Mouse (Mus musculus) MEL (cell line): Measurements from ENCODE around the gene Tes.

Experiments used
- BHLHE40 ChIP-seq: IDR thresholded peaks from 2 replicates; pipeline ENCODE4 v1.6.1; 2012; ENCODE audit warnings: low read depth, mild to moderate bottlenecking, inconsistent platforms, low read length, improper control_type of control experiment, borderline replicate concordance
- CHD2 ChIP-seq: IDR thresholded peaks from 2 replicates; pipeline ENCODE4 v1.6.1; 2011; ENCODE audit warnings: low read length, improper control_type of control experiment
- CTCF ChIP-seq, 3 experiments: IDR thresholded peaks in 2 of 3; conservative IDR thresholded peaks in 1 of 3; 2 replicates each; pipeline ENCODE4 v1.5.1; 2011 to 2012; ENCODE audit warnings: low read length in 3 of 3, low read depth in 2 of 3, mild to moderate bottlenecking in 2 of 3, improper control_type of control experiment in 1 of 3, inconsistent platforms in 1 of 3, mixed read lengths in 1 of 3, moderate library complexity in 1 of 3; ENCODE audit not compliant: control insufficient read depth in 1 of 3, insufficient read depth in 1 of 3, poor library complexity in 1 of 3, severe bottlenecking in 1 of 3
- ELF1 ChIP-seq: IDR thresholded peaks from 2 replicates; pipeline ENCODE4 v1.6.1; 2014; ENCODE audit warnings: low read depth, mild to moderate bottlenecking, inconsistent platforms, low read length, improper control_type of control experiment, moderate library complexity
- EP300 ChIP-seq, 2 experiments: IDR thresholded peaks; 2 replicates each; pipeline ENCODE4 v1.6.1; 2011; ENCODE audit warnings: improper control_type of control experiment in 2 of 2, low read length in 2 of 2, low read depth in 1 of 2, mild to moderate bottlenecking in 1 of 2
- GATA1 ChIP-seq: IDR thresholded peaks from 2 replicates; pipeline ENCODE4 v1.6.1; 2011; ENCODE audit warnings: low read depth, low read length, improper control_type of control experiment
- NELFE ChIP-seq: IDR thresholded peaks from 2 replicates; pipeline ENCODE4 v1.6.1; 2011; ENCODE audit warnings: low read depth, low read length, improper control_type of control experiment
- POLR2A ChIP-seq, 2 experiments: IDR thresholded peaks; 2 replicates each; pipeline ENCODE4 v1.6.1; 2011 to 2012; ENCODE audit warnings: low read length in 2 of 2, mild to moderate bottlenecking in 2 of 2, control low read depth in 1 of 2, improper control_type of control experiment in 1 of 2, low read depth in 1 of 2, moderate library complexity in 1 of 2; ENCODE audit not compliant: control insufficient read depth in 1 of 2, insufficient read depth in 1 of 2, poor library complexity in 1 of 2
- TCF12 ChIP-seq: IDR thresholded peaks from 2 replicates; pipeline ENCODE4 v1.6.1; 2014; ENCODE audit warnings: low read depth, mild to moderate bottlenecking, inconsistent platforms, low read length, improper control_type of control experiment, moderate library complexity
- USF1 ChIP-seq: IDR thresholded peaks from 2 replicates; pipeline ENCODE4 v1.6.1; 2014; ENCODE audit warnings: low read depth, mild to moderate bottlenecking, inconsistent platforms, low read length, improper control_type of control experiment, moderate library complexity
- USF2 ChIP-seq, 2 experiments: IDR thresholded peaks; 2 replicates each; pipeline ENCODE4 v1.6.1; 2011 to 2012; ENCODE audit warnings: improper control_type of control experiment in 2 of 2, low read length in 2 of 2, borderline replicate concordance in 1 of 2, inconsistent platforms in 1 of 2, low read depth in 1 of 2, mild to moderate bottlenecking in 1 of 2; ENCODE audit not compliant: insufficient read depth in 1 of 2

DNA sequence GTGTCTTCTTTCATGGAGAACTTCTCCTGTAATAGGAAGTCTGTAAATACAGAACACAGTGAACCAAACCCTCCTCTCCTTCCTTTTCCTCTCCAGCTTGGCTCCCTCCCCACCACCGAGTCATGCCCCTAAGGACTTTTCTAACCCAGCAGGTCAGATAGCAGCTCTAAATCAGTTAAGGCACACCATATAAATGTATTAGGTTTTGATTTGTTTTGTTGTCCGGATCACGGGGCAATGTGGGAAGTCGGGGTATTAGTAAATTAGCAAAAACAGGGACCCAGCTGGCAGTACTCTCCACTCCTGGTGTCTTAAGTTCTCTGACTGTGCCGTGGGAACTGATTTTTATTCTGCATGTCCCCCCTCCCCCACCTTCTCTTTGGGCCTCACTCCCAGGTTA, 14.4 kb downstream of the Tes start:
- TF ChIP-seq CHD2 (no peak), ELF1 (no peak), EP300 (IDR thresholded peaks at IDR 0.05; ENCODE audit: low read depth in 1 of 2, low read length in 2 of 2) (no peak), CTCF (IDR thresholded peaks at IDR 0.05 in 2 of 3, conservative IDR thresholded peaks at IDR 0.05 in 1 of 3; ENCODE audit: control insufficient read depth in 1 of 3, insufficient read depth in 1 of 3, low read depth in 2 of 3, low read length in 3 of 3, poor library complexity in 1 of 3, severe bottlenecking in 1 of 3) (no peak), NELFE (no peak), USF2 (IDR thresholded peaks at IDR 0.05; ENCODE audit: borderline replicate concordance in 1 of 2, insufficient read depth in 1 of 2, low read depth in 1 of 2, low read length in 2 of 2) (no peak), POLR2A (IDR thresholded peaks at IDR 0.05; ENCODE audit: control insufficient read depth in 1 of 2, insufficient read depth in 1 of 2, low read depth in 1 of 2, low read length in 2 of 2, poor library complexity in 1 of 2) (no peak), TCF12 (no peak), GATA1 (no peak), USF1 (no peak), BHLHE40 (no peak)
